Mouse (Mus musculus) spleen, postnatal 14 days (tissue): ENCODE measurements around the gene Tsx.
A peak's percentile ranks its signal among the peaks of the same experiment; 100 is the strongest.
"Not testable (repeated sequence)": the region's sequence is repeated elsewhere in the genome, so short reads cannot be mapped to it uniquely, and the experiment has no call there.

Experiments used
- DNase-seq, 2 experiments: peaks; one replicate each; pipeline ENCODE4 v3.0.0; 2021 to 2022; ENCODE audit warnings: low spot score in 2 of 2

Tsx gene

DNA sequence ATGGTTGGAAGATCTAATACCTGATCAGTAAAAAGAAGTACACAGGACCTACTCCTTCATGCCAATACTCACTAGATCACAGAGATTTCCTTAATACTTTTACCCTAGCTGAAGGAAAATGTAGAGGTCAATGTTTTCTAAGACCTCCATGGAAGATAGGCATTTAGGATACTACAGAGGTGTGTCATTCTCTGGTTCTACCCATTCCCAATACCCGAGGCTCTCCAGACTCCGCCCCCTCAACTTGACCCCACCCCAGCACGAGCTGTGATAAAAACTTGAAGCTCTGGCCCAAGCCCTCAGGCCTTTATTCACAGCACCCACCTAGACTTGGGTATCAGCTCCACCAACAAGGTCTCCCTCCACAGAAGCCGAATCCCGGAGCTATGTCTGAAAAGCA, at the start of gene Tsx:
TSS of gene Tsx (plus strand) at position 301 of the 400 bp plus-strand sequence.
- DNase-seq: no peak

DNA sequence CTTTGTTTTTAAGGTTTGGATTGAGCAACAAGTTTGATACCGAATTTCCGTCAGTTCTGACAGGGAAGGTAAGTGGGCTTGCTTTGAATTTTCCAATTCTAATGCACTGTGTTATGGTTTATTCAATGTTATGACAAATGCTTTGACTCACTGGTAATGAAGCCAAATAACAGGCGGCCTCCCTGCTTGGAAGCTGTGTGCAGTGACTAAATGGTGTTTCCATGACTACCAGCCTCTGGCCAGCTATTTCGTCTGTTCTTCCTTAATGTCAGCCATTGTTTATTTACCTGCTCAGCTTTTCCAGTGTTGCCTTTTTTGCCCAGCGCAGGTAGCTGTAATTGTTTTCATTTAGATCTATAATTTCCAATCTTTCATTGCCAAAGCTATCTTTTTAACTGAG, 48.1 kb upstream of the Tsx start:
- no peak for DNase-seq

DNA sequence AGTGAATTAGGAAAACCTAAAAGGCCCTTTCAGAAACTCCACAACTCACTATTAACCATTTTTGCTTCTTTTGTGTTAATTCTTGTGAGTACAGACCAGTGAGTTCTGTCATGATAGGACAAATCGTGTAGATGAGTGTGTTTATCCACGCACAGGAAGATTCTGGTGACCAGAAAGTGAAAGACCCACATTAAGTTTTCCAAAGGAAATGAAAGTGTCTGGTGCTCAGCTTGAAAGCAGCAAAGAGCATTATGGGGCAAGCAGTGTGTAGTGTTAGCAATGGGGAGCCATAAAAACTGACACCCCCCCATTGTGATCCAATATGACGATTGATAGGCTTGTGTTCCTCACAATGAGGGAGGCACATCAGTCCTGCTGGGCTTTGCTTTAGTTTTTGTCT, 45.6 kb upstream of the Tsx start:
- DNase-seq: no peak

DNA sequence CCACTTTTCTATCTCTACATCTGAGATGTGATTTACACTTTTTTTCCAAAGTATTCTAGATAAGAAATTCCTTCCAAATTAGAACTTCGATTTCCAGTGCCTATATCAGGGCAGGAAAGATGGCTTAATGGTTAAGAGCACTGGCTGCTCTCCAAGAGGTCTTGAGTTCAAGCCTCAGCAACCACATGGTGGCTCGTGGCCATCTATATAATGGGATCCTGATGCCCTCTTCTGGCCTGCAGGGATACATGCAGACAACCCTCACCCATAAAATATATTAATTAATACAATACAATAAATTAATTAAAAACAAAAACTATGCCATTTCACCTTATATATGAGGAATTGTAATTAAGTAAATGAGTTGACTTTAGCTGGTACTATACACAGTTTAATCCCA, 43.0 kb upstream of the Tsx start:
- DNase-seq: no peak

DNA sequence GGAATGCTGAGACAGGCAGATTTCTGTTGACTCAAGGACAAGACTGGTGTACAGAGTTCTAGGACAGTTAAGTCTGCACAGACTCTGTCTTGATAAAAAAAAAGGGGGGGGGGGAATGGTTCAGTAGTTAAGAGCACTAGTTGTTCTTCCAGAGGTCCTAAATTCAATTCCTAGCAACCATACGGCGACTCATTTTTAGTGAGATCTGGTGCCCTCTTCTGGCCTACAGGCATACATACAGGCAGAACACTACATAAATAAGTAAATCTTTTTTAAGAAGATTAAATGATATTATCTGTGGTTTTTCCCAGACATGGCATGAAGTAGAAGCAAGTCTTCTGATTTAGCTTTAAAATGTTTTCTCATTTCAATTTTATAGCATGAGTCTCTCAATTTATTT, 42.6 kb upstream of the Tsx start:
- DNase-seq: no peak

DNA sequence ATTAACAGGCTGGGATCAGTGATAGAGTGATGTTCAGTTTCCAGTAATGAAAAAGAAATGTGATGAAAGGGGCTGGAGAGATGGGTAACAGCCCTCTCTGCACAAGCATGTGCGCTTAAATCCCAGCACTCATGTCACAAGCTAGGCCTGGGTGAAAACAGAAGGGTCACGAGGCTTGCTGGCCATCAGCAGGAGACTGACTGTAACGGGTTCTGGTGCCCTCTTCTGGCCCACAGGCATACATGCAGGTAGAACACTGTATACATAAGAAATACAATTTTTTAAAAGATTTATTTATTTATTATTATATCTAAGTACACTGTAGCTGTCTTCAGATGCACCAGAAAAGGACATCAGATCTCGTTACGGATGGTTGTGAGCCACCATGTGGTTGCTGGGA, 40.0 kb upstream of the Tsx start:
- no peak for DNase-seq

DNA sequence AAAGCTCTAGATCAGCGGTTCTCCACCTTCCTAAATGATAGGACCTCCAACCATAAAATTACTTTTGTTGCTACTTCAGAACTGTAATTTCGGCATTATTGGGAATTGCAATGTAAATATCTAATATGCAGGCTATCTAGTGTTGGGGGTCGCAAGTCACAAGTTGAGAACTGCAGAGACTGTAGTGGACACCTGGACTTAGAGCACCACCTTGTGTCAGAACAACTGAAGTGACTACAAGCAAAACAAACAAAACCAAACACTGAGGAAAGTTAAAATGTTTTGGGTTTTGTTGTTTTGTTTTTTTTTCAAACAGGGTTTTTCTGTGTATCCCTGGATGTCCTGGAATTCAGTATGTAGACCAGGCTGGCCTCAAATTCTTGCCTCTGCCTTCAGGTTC, 29.7 kb upstream of the Tsx start:
- DNase-seq: no peak

DNA sequence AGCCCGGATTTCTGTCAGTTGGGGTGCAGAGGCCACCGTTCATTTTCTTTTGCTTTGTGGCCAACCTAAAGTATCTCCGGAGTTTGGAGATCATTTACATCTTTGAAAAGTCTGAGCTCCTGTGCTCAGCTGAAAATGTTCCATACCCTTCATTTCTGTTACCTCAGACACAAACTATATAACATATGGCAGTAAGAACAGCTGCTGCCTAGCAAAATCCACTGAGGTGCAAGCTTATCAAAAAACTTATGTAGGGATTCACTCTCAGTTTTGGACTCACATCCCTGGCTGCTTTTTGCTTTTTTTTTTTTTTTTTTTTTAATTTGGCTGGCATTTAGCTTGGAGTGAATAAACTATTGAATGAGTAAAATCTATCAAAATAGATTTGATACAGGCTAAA, 26.1 kb upstream of the Tsx start:
- no peak for DNase-seq

DNA sequence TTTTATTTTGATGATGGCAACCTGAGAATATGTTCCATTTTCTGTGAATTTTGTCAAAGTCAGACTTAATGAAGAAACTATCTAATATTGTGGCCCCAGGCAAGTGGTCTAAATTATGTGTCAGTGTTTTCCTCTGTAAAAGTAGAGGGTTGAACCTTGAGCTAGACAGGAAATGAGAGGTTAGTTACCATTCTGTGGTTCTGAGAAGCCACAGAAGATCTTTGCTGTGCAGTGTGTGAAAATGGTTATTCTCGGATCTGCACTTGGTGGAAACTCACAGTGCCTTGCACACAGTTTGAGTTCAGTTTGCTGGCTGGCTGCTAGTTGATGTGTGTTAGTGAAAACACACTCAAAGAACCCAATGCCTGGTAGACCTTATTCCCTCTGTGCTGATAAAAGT, 20.4 kb upstream of the Tsx start:
- no peak for DNase-seq

DNA sequence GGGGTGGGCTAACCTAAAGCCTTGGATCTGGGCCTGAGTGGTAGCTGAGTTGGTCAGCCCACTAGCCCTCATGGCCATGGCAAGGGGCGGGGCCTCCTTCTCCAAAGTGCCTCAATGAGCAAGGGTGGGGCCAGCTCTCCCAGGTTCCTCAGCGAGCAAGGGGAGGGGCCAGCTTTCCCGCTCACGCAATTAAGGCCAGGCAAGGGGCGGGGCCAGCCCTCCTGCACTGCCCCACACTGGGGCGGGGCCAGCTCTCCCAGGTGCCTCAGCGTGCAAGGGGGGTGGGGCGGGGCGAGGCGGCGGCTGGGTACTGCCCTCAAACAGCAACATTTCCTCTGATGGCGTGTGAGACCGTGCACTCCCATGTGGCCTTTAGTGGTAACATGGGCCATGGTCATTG, 9.2 kb upstream of the Tsx start:
- DNase-seq: no peak

DNA sequence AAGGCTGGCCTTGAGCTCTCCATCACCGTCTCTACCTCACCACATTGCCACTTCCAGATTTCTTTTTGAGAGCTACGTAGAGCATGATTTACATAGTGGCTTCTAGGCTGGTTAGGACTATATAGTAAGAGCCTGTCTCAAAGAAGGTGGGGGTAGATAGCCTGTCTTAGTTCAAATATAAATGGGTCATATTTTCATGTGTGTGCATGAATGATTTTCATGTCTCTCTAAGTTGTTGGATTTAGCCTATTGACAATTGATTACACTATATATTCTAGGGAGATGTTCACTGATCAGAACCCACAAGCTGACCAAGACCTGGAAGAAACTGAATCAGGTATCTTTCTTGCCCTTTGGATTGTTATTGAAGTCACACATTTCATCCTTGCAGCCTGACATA, 7.4 kb downstream of the Tsx start, which contains the start of gene Gm26992:
TSS of gene Gm26992 (plus strand) at position 301 of the 400 bp plus-strand sequence.
- no peak for DNase-seq

DNA sequence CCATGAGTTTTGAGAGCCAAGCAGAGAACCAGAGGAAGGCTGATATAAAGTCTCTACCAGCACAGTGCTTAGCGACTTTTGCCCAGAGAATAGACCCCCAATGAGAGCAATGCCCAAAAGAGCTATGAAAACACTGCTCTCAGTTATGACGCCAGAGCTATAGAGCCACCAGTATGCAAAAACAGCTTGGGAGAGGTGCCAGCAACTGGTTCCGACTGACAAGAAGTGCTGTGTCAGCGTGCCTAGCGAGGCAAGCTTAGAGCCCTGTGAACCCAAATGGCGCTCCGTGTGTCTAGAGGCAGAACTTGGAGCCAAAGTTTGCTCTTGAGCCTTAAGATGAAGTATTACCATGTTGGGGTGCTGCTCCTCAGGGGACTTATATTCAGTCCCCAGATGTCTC, 13.4 kb downstream of the Tsx start:
- no peak for DNase-seq

DNA sequence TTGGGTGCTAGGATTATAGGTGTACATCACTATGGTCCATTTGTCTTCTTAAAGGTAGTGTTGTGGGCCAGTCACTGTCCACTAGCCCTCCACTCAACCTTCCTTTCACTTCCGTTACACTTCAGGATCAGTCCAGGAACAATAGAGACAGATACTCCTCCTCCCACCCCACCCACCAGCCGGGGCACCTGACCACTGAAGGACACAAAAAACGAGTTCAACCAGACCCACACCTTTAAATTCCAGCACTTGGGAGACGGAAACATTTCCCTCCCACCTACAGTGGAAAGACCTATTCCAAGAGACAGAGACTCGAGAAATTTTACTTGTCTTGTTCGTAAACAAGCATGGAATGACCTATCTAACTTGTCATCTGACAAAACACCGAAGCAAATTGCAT, 18.0 kb downstream of the Tsx start:
- no peak for DNase-seq

DNA sequence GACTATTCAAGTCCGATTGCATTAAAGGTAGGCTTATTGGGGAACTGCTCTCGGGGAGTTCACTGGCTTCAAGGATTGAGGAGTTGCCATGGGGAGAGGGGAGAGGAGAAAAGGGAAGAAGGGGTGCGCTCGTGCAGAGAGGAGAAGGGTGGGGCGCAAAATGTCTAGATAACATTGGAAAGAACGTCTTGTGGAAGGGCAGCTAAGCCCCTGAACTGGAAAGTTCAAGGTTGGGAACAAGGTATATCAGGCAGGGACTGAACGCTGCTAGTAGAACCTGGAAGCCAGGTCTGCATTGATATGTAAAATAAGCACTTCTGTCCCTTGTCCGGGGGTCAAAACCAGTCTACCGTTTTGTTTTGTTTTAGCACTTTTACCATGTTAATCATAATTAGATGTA, 23.8 kb downstream of the Tsx start:
- no peak for DNase-seq

DNA sequence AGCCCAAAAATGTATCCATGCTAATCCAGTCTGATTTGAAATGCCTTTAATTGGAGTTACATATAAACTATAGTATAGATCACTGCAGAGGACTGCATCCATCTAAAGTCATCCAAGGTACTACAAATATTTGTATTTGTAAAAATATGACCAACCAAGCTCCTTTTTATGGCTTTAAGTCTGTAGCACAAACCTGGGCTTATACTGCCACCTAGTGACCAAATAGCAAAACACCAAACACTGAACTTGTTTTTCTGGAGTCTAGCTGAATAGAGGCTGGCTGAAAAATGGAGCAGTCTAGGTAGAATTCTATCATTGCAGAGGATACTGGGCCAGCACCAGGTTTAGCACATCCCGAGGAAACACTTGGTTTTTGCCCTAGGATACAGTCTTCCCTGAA, 26.5 kb downstream of the Tsx start:
- no peak for DNase-seq

DNA sequence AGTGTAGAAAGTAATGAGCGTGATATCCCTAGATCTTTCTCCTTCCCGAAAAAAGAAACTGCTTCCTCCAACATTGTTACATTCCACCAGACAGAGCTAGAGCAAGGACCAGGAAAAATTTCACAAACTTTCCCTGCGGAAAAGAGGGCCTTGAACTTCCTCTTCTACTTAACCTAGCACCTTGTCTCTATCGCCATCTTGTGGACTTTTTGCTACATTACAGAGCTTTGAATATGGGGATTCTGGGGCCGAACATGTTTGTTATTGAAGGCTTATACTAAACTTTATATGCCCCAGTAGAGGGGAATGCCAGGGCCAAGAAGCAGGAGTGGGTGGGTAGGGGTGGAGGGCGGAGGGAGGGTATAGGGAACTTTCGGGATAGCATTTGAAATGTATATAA, 29.5 kb downstream of the Tsx start:
- DNase-seq: no peak

DNA sequence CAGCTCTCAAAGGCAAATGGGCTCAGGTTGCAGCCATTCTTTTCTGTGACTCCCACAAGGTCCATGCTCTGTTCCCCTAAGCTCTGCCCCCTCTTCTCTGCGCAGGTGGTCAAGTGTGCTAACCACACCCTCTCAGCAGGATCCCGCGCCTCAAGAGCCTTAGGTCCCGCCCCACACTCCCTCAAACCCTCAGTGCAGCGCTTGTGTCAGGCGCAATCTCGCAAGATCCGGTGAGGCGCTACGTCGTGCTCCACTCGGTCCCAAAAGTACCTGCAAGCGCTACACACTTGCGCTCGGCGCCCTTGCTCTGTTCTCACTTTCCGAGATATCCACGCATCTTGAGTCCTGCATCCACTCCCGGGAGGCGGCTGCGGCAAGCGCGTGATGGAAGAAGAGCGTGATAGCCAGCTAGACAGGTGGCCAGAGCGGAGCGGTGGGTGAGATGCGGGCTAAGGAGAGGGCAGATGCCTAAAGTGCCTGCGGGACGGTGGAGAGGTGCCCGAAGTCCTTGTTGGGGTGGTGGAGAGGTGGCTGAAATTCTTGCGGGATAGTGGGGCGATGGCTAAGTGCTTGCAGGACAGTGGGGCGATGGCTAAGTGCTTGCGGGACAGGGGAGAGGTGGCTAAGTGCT, 33.4 kb downstream of the Tsx start:
- DNase-seq: peak; percentile 6 to 43

DNA sequence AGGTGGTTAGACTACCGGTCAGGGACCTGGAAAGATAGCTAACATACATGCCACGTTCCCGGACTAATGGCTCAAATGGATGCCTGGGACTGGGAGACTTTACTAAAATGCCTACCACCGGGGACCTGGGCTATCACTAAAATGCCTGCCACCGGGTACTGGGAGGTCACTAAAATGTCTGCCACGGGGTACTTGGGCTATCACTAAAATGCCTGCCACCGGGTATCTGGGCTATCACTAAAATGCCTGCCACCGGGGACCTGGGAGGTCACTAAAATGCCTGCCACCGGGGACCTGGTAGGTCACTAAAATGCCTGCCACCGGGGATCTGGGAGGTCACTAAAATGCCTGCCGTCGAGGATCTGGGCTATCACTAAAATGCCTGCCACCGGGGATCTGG, 34.2 kb downstream of the Tsx start:
- not testable (repeated sequence) for DNase-seq

DNA sequence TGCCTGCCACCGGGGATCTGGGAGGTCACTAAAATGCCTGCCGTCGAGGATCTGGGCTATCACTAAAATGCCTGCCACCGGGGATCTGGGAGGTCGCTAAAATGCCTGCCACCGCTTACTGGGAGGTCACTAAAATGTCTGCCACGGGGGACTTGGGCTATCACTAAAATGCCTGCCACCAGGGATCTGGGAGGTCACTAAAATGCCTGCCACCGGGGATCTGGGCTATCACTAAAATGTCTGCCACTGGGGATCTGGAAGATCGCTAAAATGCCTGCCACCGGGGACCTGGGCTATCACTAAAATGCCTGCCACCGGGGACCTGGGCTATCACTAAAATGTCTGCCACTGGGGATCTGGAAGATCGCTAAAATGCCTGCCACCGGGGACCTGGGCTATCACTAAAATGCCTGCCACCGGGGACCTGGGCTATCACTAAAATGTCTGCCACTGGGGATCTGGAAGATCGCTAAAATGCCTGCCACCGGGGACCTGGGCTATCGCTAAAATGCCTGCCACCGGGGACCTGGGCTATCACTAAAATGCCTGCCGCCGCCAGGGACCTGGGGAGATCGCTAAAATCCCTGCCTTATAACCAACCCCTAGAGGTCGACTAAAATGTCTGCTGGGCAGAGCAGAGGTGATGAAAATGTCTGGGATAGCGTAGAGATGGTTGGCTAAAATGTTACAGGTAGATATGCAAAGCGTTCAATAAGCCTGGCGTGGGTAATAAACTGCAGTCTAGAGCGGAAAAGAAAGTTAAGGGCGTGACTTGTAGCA, 34.9 kb downstream of the Tsx start:
- DNase-seq: not testable (repeated sequence)

DNA sequence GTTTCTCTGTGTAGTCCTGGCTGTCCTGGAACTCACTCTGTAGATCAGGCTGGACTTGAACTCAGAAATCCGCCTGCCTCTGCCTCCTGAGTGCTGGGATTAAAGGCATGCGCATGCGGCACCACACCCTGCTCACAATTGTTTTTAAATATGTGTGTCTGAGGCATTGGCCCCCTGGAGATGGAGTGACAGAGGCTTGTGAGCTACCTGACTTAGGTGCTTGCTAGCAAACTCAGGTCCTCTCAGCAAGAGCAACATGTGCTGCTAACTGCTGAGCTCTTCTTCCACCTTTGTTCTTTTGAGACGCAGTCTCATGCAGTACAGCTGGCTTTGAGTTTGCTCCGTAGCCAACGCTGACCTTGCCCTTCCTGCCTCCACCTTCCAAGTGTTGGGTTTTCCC, 38.5 kb downstream of the Tsx start:
- DNase-seq: no peak

DNA sequence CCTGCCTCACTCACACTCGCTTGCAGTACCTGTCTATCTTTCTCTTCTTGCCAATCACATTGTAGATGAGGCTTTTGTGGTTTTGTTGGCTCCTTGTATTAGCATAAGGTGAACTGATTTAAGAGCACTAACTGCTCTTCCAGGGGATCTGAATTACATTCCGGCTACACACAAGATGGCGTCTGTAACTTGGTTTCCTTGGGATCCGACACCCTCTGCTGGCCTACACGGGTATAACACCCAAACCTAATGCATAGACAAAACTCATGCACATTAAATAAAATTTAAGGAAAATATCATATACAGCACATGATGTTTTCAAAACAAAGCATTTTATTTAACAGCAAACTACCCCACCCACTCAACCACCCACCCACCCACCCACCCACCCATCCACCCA, 45.8 kb downstream of the Tsx start:
- DNase-seq: peak in 1 of 2 experiments; percentile 28

DNA sequence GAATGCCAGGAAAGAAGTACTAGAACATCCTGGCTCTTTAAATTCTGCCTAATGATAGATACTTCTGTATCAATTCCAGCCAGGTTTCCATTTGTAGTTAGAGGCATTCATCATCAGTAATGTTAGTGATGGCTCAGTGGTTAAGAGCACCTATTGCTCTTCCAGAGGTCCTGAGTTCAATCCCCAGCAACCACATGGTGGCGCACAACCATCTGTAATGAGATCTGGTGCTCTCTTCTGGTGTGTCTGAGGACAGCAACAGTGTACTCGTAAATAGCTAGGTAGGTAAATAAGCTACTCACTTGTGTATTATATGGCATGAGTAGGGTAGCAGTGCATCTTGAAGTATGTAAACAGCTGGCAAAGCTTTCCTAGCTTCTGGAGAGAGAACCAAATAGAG, 54.7 kb downstream of the Tsx start:
- no peak for DNase-seq

DNA sequence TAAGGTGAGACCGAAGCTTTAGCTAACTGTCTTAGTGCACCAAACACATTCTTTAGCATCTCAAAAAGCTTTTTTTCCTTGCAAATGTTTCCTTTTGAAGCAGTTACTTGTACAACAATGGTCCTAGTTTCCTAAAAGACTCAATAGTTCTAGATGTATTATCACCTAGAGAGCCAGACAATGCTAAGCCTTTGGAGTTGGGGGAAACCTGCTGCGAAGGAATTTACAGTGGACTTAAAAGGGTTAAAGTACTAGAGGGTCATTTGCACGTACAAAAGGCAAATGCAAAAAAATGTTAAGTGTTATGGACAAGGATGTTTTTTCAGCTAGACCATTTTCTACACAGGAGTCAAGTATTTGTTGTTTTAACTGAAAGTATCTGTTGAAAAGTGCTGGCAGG, 58.1 kb downstream of the Tsx start:
- DNase-seq: no peak
